Mouse (Mus musculus): ENCODE measurements around the gene Olfr101. TPM values are rescaled to one million over a fixed set of nuclear protein-coding genes. Genes with fewer than 3 reads are reported as not detected.

Gene Olfr101
- not detected for polyA plus RNA-seq (2017; shearing (Covaris generic))

GRCm38 (mm10) chr17:37304213-37304612 lies at the start of gene Olfr101:
TSS of gene Olfr101 (minus strand) at chr17:37304313.

GRCm38 (mm10) chr17:37339598-37339997 lies 35.5 kb upstream of the Olfr101 start, which contains the start of gene Olfr103:
TSS of gene Olfr103 (minus strand) at chr17:37339698.

GRCm38 (mm10) chr17:37316954-37317353 lies 12.8 kb upstream of the Olfr101 start, which contains the start of gene Olfr102:
TSS of gene Olfr102 (minus strand) at chr17:37317054.

GRCm38 (mm10) chr17:37283360-37283759 lies 20.8 kb downstream of the Olfr101 start, which contains the start of gene Olfr99:
TSS of gene Olfr99 (minus strand) at chr17:37283460.

DNA sequence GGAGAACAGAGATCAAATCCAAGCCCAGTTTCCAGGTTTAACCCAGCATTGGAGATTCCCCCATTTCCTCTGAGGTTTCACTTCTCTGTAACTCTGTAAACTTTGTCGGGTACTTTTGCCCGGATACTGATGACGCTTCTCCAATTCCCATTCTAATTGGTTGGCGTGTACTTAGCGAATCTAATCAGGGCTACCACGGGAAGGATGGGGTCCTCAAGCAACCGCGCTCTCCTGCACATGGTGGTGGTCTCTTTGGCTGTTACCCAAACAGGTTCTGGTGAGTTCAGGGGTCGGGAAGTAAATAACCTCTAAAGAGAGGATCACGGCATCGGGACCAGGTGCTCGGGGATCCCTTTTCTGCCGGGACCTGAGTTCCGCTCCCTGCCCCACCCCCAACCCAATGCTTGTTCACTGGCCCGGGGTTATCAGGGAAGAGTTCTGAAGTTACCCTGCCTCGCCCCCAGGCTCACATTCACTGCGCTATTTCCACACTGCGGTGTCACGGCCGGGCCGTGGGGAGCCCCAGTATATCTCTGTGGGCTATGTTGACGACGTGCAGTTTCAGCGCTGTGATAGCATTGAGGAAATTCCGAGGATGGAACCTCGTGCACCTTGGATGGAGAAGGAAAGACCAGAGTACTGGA lies 33.9 kb downstream of the Olfr101 start, which contains the start of gene H2-M3:
TSS of gene H2-M3 (plus strand) at position 163 of the 644 bp plus-strand sequence.

DNA sequence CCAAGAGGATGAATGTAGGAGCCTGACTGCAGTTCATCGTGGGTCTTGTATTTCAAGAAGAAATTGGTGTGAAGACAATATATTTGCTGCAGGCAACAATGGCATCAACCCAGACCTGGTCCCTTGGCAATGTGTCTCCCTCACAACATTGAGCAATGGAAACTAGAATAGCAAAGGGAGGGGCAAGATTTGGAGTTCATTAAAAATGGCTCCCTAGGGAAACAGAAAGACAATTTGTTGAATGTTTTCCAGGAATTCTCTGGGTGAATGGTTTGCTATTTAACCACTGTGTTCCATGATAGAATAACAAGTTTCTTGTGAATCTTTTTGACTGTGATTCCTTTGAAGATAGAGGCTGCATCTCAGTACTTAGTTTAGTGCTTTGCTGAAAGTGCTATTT lies 40.5 kb downstream of the Olfr101 start, which contains the start of gene Olfr98:
TSS of gene Olfr98 (minus strand) at position 124 of the 400 bp plus-strand sequence.

Other genes starting within 250 kb of the Olfr101 start
- gene Olfr90, start 215.8 kb downstream of the Olfr101 start, polyA plus RNA-seq (2017; shearing (Covaris generic)), result not detected
- not detected for gene Olfr91, start 206.0 kb downstream of the Olfr101 start, polyA plus RNA-seq (2017; shearing (Covaris generic))
- not detected for gene Olfr92, start 184.2 kb downstream of the Olfr101 start, polyA plus RNA-seq (2017; shearing (Covaris generic))
- not detected for gene Olfr93, start 142.8 kb downstream of the Olfr101 start, polyA plus RNA-seq (2017; shearing (Covaris generic))
- gene Ubd, start 110.4 kb downstream of the Olfr101 start, polyA plus RNA-seq (2017; shearing (Covaris generic)), result not detected
- not detected for gene Olfr94, start 103.3 kb downstream of the Olfr101 start, polyA plus RNA-seq (2017; shearing (Covaris generic))
- not detected for gene Olfr95, start 91.2 kb downstream of the Olfr101 start, polyA plus RNA-seq (2017; shearing (Covaris generic))
- gene Olfr96, start 84.2 kb downstream of the Olfr101 start, polyA plus RNA-seq (2017; shearing (Covaris generic)), result not detected
- gene Olfr97, start 67.0 kb downstream of the Olfr101 start, polyA plus RNA-seq (2017; shearing (Covaris generic)), result not detected
- not detected for gene Olfr98, start 40.6 kb downstream of the Olfr101 start, polyA plus RNA-seq (2017; shearing (Covaris generic))
- 86.2 TPM for gene H2-M3, start 34.1 kb downstream of the Olfr101 start, polyA plus RNA-seq (2017; shearing (Covaris generic))
- 2.2 TPM for gene Olfr99, start 20.9 kb downstream of the Olfr101 start, polyA plus RNA-seq (2017; shearing (Covaris generic))
- gene Olfr102, start 12.7 kb upstream of the Olfr101 start, polyA plus RNA-seq (2017; shearing (Covaris generic)), result not detected
- gene Olfr103, start 35.4 kb upstream of the Olfr101 start, polyA plus RNA-seq (2017; shearing (Covaris generic)), result not detected
- not detected for gene Olfr104-ps, start 55.3 kb upstream of the Olfr101 start, polyA plus RNA-seq (2017; shearing (Covaris generic))
- gene Olfr105-ps, start 74.7 kb upstream of the Olfr101 start, polyA plus RNA-seq (2017; shearing (Covaris generic)), result not detected
- not detected for gene Olfr106-ps, start 86.1 kb upstream of the Olfr101 start, polyA plus RNA-seq (2017; shearing (Covaris generic))
- gene Olfr107, start 94.9 kb upstream of the Olfr101 start, polyA plus RNA-seq (2017; shearing (Covaris generic)), result not detected
- not detected for gene Olfr108, start 141.2 kb upstream of the Olfr101 start, polyA plus RNA-seq (2017; shearing (Covaris generic))
- 0.10 TPM for gene Olfr109, start 154.6 kb upstream of the Olfr101 start, polyA plus RNA-seq (2017; shearing (Covaris generic))
- gene H2-M2, start 179.2 kb upstream of the Olfr101 start, polyA plus RNA-seq (2017; shearing (Covaris generic)), result not detected
- not detected for gene Olfr110, start 188.2 kb upstream of the Olfr101 start, polyA plus RNA-seq (2017; shearing (Covaris generic))
- not detected for gene Olfr111, start 203.7 kb upstream of the Olfr101 start, polyA plus RNA-seq (2017; shearing (Covaris generic))

Data from effector memory CD4-positive, alpha-beta T cell, adult 5 months (primary cell).